Mouse (Mus musculus) hindbrain, embryonic 14.5 days (tissue): ENCODE measurements around the gene Fra10ac1. TPM values are rescaled to one million over a fixed set of nuclear protein-coding genes. Genes with fewer than 3 reads are reported as not detected.
A peak's percentile ranks its signal among the peaks of the same experiment; 100 is the strongest.

Experiments used
- ATAC-seq: fragments of 200-750 bp; cut with Nextera tagmentation; 2 replicates; pipeline ENCODE4 v1.8.0; 2017; ENCODE audit warnings: moderate number of reproducible peaks, mild to moderate bottlenecking, moderate TSS enrichment, moderate library complexity; ENCODE audit not compliant: low FRiP score
- DNase-seq: peaks from one replicate; pipeline ENCODE4 v3.0.0-alpha.2; 2015; ENCODE audit warnings: low spot score
- H3K27ac ChIP-seq: fragments of 300-500 bp; sonication (generic); 2 replicates; pipeline ENCODE4 v1.5.1; 2014; ENCODE audit warnings: mild to moderate bottlenecking, moderate library complexity
- H3K27me3 ChIP-seq: fragments of 300-500 bp; sonication (generic); 2 replicates; pipeline ENCODE4 v1.6.1; 2014; ENCODE audit warnings: mild to moderate bottlenecking, low read length, mixed read lengths; ENCODE audit not compliant: control insufficient read depth, insufficient read depth
- H3K36me3 ChIP-seq: fragments of 300-500 bp; sonication (generic); replicated peaks from 2 replicates; pipeline ENCODE4 v1.6.1; 2014; ENCODE audit not compliant: control insufficient read depth, insufficient read depth
- H3K4me1 ChIP-seq: fragments of 300-500 bp; sonication (generic); replicated peaks from 2 replicates; pipeline ENCODE4 v1.6.1; 2014; ENCODE audit warnings: antibody characterized with exemption, low read length, mixed read lengths; ENCODE audit not compliant: control insufficient read depth, insufficient read depth
- H3K4me2 ChIP-seq: fragments of 300-500 bp; sonication (generic); replicated peaks from 2 replicates; pipeline ENCODE4 v1.6.1; 2014; ENCODE audit warnings: mild to moderate bottlenecking, moderate library complexity
- H3K4me3 ChIP-seq: fragments of 300-500 bp; sonication (generic); replicated peaks from 2 replicates; pipeline ENCODE4 v1.5.1; 2014; ENCODE audit warnings: mild to moderate bottlenecking, low read length
- H3K9ac ChIP-seq: fragments of 300-500 bp; sonication (generic); 2 replicates; pipeline ENCODE4 v1.6.1; 2014
- H3K9me3 ChIP-seq: fragments of 300-500 bp; sonication (generic); 2 replicates; pipeline ENCODE4 v1.6.1; 2016; ENCODE audit warnings: low read length; ENCODE audit not compliant: control insufficient read depth
- WGBS: fragments of 180-500 bp; shearing (Covaris S2); extraction: QIAGEN DNeasy Blood & Tissue Kit; methylation state at CpG from one replicate; pipeline ENCODE4 v1.1.7; 2014; 5-methylcytosine and 5-hydroxymethylcytosine counted together
- polyA plus RNA-seq: library from polyadenylated mRNA; unstranded; fragments of >200 nt; fragmentation: Nextera tagmentation; extraction: Ambion mirVana; gene quantifications from 2 replicates; pipeline ENCODE4 v1.2.1, GENCODE M21; 2014

The Fra10ac1 gene
- polyA plus RNA-seq, 1 experiment from 2014 or later: 33.5 TPM

GRCm38 (mm10) chr19:38237834-38238212 is 13.9 kb upstream of the Fra10ac1 start:
- Histone ChIP-seq H3K27ac (peak overlapping the region; percentile 32), H3K9ac (no peak overlapping the region), H3K27me3 (no peaks in the 10 kb centered on the region), H3K9me3 (no peaks in the 10 kb centered on the region), H3K4me1 (peaks cover 9% of the 10 kb centered on the region), H3K4me3 (no peak overlapping the region), H3K36me3 (no peaks in the 10 kb centered on the region), H3K4me2 (no peak overlapping the region)
- WGBS: 65% methylated on average over 3 of the region's 3 CpGs
- ATAC-seq: peak; percentile 77
- DNase-seq: no peak

DNA sequence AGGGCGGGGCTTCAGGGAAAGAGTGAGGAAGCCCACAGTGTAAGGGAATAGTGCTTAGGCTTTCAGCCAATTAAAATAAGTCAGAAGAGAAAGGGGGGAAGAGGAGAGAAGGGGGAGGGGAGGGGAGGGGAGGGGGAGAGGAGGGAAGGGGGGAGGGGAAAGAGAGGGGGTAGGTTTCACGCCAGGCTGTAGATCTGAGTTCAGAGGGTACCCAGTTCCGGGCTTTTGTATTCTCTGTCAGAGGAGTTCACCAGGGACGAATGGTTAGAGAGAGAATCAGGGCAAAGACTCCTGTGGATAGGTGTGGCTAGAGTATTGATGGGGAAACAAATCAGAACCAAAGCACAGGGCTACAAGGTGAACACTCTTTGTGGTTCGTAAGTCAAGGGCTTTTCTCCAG is 12.6 kb upstream of the Fra10ac1 start:
- peaks cover 9% of the 10 kb centered on the region for H3K4me1 ChIP-seq
- 61% methylated on average over 5 of the region's 5 CpGs for WGBS
- no peaks in the 10 kb centered on the region for H3K36me3 ChIP-seq
- no peak overlapping the region for H3K9ac ChIP-seq
- DNase-seq (no peak), ATAC-seq (no peak)
- no peak overlapping the region for H3K27ac ChIP-seq
- H3K4me3 ChIP-seq: no peak overlapping the region
- no peaks in the 10 kb centered on the region for H3K9me3 ChIP-seq
- H3K4me2 ChIP-seq: no peak overlapping the region
- no peaks in the 10 kb centered on the region for H3K27me3 ChIP-seq

- H3K4me3 ChIP-seq: no peak overlapping the region
- WGBS: 8% methylated on average over 4 of the region's 4 CpGs
- H3K9ac ChIP-seq: no peak overlapping the region
- no peaks in the 10 kb centered on the region for H3K36me3 ChIP-seq
- ATAC-seq (no peak), DNase-seq (no peak)
- H3K9me3 ChIP-seq: no peaks in the 10 kb centered on the region
- no peak overlapping the region for H3K27ac ChIP-seq
- H3K27me3 ChIP-seq: no peaks in the 10 kb centered on the region
- no peaks in the 10 kb centered on the region; the same call in 1 of the 2 replicates for H3K4me1 ChIP-seq
- H3K4me2 ChIP-seq: no peak overlapping the region
Measured at GRCm38 (mm10) chr19:38232516-38232915, 8.6 kb upstream of the Fra10ac1 start.

- 50% methylated on average over 8 of the region's 8 CpGs for WGBS
- DNase-seq: no peak
- Histone ChIP-seq H3K9ac (no peak overlapping the region), H3K4me1 (no peaks in the 10 kb centered on the region), H3K27me3 (no peaks in the 10 kb centered on the region), H3K4me3 (no peak overlapping the region), H3K4me2 (no peak overlapping the region), H3K36me3 (no peaks in the 10 kb centered on the region), H3K9me3 (no peaks in the 10 kb centered on the region), H3K27ac (no peak overlapping the region)
- no peak for ATAC-seq
Measured at GRCm38 (mm10) chr19:38232087-38232486, 8.1 kb upstream of the Fra10ac1 start.

DNA sequence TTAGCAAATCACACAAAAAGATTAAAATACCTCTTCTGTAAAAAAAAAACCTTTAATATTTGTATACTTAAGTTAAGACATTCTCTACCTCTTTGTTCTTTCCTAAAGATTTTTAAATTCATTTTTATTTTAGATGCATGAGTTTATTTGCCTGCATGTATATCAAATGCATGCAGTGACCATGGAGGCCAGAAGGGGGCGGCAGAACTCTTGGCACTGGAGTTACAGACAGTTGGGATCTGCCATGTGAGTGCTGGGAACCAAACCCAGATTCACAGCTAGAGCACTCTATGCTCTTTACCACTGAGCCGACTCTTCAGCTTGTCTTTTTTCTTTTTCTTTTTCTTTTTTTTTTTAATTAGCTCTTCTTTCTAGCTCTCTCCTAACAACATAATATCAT is 4.7 kb upstream of the Fra10ac1 start:
- no peak for DNase-seq
- Histone ChIP-seq H3K9ac (no peak overlapping the region), H3K4me1 (peaks cover 3% of the 10 kb centered on the region; the same call in 1 of the 2 replicates), H3K36me3 (no peaks in the 10 kb centered on the region), H3K27me3 (no peaks in the 10 kb centered on the region), H3K9me3 (no peaks in the 10 kb centered on the region), H3K27ac (no peak overlapping the region), H3K4me3 (no peak overlapping the region), H3K4me2 (no peak overlapping the region)
- whole genome bisulfite sequencing: 60% methylated on average over 2 of the region's 2 CpGs
- ATAC-seq: no peak

DNA sequence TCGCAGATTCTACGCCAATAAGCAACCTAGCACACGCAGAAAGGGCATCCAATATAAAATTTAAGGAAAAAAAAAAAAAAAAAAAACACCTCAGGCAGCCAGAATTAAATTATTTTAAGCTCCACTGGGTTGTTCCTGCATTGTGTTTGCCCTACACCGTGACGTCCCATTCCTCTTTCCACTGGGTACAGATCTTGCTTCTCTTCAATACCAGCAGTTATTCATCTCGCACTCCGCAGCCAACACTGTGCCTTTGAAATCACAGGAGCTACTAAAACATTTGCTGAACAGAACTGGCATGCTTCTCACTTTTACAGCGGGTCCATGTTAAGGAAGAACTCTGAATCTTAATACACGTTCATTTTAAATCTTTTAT is 717 bp upstream of the Fra10ac1 start:
- DNase-seq (peak; percentile 58), ATAC-seq (peak; percentile 55; the same call in 1 of the 2 replicates)
- peaks cover 10% of the 10 kb centered on the region; the same call in 1 of the 2 replicates for H3K4me1 ChIP-seq
- H3K4me2 ChIP-seq: peak overlapping the region; percentile 64
- H3K9ac ChIP-seq: peak overlapping the region; percentile 69
- no peaks in the 10 kb centered on the region for H3K9me3 ChIP-seq
- H3K27me3 ChIP-seq: no peaks in the 10 kb centered on the region
- WGBS: 8% methylated on average over 9 of the region's 9 CpGs
- peaks cover 2% of the 10 kb centered on the region for H3K36me3 ChIP-seq
- H3K4me3 ChIP-seq: peak overlapping the region; percentile 47
- peak overlapping the region; percentile 94 for H3K27ac ChIP-seq

DNA sequence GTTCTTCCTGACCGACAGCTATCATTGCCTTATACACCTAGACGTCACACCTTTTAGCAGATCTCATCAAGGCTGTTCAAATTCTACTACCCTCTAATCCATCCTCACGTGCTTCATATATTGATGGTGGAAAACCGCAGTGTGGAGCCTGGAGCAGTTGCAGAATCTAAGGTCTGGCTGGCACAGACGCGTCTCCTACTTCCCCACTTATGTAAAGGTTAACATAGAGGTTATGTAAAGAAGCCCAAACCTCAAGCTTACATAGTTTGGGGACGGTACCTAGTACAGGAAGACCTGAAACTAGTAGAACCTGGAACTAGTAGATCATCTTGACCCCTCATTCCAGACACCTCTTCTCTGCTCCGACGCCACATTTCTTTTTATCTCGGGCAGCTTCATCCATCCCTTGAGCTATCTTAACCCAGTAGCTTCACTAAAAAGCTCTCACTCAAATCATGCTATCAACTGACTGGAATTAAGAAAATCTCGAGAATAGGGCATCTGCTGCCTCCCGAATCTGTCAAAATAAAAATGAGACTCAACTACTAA is 526 bp downstream of the Fra10ac1 start:
- Histone ChIP-seq H3K36me3 (peaks cover 12% of the 10 kb centered on the region), H3K27ac (peak overlapping the region; percentile 94), H3K9ac (peak overlapping the region; percentile 69), H3K27me3 (no peaks in the 10 kb centered on the region), H3K4me1 (peaks cover 10% of the 10 kb centered on the region; the same call in 1 of the 2 replicates), H3K4me3 (peak overlapping the region; percentile 47), H3K9me3 (no peaks in the 10 kb centered on the region), H3K4me2 (peak overlapping the region; percentile 64)
- ATAC-seq (peak; percentile 29), DNase-seq (no peak)
- 14% methylated on average over 12 of the region's 12 CpGs for WGBS

DNA sequence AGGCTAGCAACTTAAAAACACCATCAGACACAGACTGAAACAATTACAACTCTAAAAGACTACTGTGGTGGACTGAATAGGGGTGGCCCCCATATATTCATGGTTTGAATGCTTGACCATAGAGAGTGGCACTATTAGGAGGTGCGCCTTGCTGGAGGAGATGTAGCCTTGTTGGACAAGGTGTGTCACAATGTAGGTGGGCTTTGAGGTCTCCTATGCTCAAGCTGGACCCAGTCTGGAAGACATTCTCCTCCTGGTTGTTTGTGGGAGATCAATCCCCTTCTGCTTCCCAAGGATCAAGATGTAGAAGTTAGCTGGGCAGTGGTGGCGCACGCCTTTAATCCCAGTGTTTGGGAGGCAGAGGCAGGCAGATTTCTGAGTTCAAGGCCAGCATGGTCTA is 6.3 kb downstream of the Fra10ac1 start:
- ATAC-seq (no peak), DNase-seq (no peak)
- Histone ChIP-seq H3K4me2 (no peak overlapping the region), H3K36me3 (peaks cover 33% of the 10 kb centered on the region), H3K9me3 (no peaks in the 10 kb centered on the region), H3K27me3 (no peaks in the 10 kb centered on the region), H3K27ac (no peak overlapping the region), H3K4me3 (no peak overlapping the region), H3K4me1 (0 out of 2 replicates have a peak, but pooled peaks cover under 1% of the 10 kb centered on the region), H3K9ac (no peak overlapping the region)
- WGBS: over 99% methylated on average over 3 of the region's 3 CpGs

DNA sequence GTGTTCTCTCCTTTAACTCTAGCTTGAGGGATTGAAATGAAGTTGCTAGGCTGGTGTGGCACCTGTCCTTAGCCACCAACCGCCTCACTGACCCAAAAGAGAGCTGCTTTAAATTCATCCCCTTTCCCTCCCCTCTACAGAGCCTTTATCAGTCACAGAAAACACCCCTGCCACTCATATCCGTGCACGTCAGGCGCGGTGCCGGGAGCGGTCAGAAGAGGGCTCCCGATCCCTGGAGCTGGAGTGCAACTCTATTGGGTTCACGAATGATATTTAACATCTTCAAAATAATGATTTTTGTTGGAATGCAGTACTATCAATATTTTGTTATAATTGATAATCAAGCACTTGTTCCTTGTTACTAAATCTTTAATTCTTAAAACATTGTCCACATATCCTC is 17.3 kb downstream of the Fra10ac1 start:
- no peak overlapping the region for H3K9ac ChIP-seq
- no peak overlapping the region for H3K27ac ChIP-seq
- no peaks in the 10 kb centered on the region for H3K4me1 ChIP-seq
- H3K36me3 ChIP-seq: peaks cover 33% of the 10 kb centered on the region
- 58% methylated on average over 9 of the region's 9 CpGs for WGBS
- H3K9me3 ChIP-seq: 0 out of 2 replicates have a peak, but pooled peaks cover 4% of the 10 kb centered on the region
- no peak overlapping the region for H3K4me3 ChIP-seq
- no peaks in the 10 kb centered on the region for H3K27me3 ChIP-seq
- H3K4me2 ChIP-seq: no peak overlapping the region
- peak; percentile 45 for DNase-seq
- ATAC-seq: no peak

- H3K27me3 ChIP-seq: no peaks in the 10 kb centered on the region
- H3K27ac ChIP-seq: no peak overlapping the region
- no peaks in the 10 kb centered on the region for H3K4me1 ChIP-seq
- WGBS: 91% methylated on average over 5 of the region's 5 CpGs
- no peak overlapping the region for H3K4me2 ChIP-seq
- no peaks in the 10 kb centered on the region for H3K9me3 ChIP-seq
- ATAC-seq (no peak), DNase-seq (peak; percentile 54)
- peaks cover 15% of the 10 kb centered on the region for H3K36me3 ChIP-seq
- no peak overlapping the region for H3K4me3 ChIP-seq
- no peak overlapping the region for H3K9ac ChIP-seq
Measured at GRCm38 (mm10) chr19:38198731-38199130, 25.2 kb downstream of the Fra10ac1 start.
